14 mouse cellular contexts compared by ENCODE assay signal in the genomic region with DNA sequence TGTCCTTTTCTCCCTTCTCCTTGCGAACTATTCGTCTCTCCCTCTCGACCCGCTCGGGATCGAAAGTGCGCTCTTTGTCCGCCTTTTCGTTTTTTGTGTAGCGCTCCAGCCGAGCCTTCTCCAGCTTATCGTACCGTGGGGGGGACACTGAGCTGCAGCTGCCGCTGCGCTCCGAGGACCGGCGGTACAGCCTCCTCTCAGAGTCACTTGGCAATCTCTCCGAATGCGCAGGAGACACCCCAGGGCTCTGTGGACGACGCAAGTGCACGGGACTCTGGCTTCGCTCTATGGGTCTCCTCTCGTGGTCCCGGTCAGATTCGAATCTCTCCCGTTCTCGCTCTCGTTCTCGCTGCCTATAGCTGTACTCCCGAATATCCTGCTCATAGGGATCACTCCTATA. TPM values are rescaled to one million over a fixed set of nuclear protein-coding genes. Genes with fewer than 3 reads are reported as not detected.
DNase-seq lines count a peak whose midpoint lies in the region; ATAC-seq and TF ChIP-seq lines count a peak whose summit lies in the region.
"Had no signal": no experiment of that assay in that cellular context is flagged by ENCODE, and none has a peak within 500 bp of the region (broad histone marks: within the 10 kb centered on the region; RNA-seq: fewer than 3 reads in every experiment).

No protein-coding gene starts in this region.

- peaks cover 11% of the 10 kb centered on the region for H3K4me1 ChIP-seq in hindbrain, embryonic 15.5 days (replicated peaks)
- 0 out of 2 replicates have a peak, but pooled peaks cover under 1% of the 10 kb centered on the region for H3K4me1 ChIP-seq in hindbrain, embryonic 12.5 days
- peaks cover 3% of the 10 kb centered on the region for H3K4me1 ChIP-seq in spleen, adult 2 months (ENCODE audit: control insufficient read depth, insufficient read depth, insufficient read length)
- H3K4me1 ChIP-seq in forebrain, postnatal 0 days (ENCODE audit: insufficient read depth): no peaks in the 10 kb centered on the region
- H3K4me1 ChIP-seq: embryonic facial prominence, embryonic 12.5 days; heart, embryonic 12.5 days; limb, embryonic 13.5 days had no signal

- no peaks in the 10 kb centered on the region for H3K27me3 ChIP-seq in hindbrain, embryonic 15.5 days
- H3K27me3 ChIP-seq in hindbrain, embryonic 12.5 days: no peaks in the 10 kb centered on the region
- no peaks in the 10 kb centered on the region for H3K27me3 ChIP-seq in spleen, adult 2 months (ENCODE audit: control insufficient read depth, insufficient read depth, low read length)
- no peaks in the 10 kb centered on the region for H3K27me3 ChIP-seq in forebrain, postnatal 0 days (ENCODE audit: insufficient read depth, low read length)
- H3K27me3 ChIP-seq: embryonic facial prominence, embryonic 12.5 days; heart, embryonic 12.5 days; limb, embryonic 13.5 days had no signal

- DNase-seq in spleen, adult 2 months (ENCODE audit: low read depth in 1 of 2, low spot score in 2 of 2): no peak
- DNase-seq in spleen, postnatal 14 days (ENCODE audit: low spot score in 2 of 2): no peak
- no peak for DNase-seq in forebrain, postnatal 0 days
- no peak for DNase-seq in adrenal gland, adult 18-20 months (ENCODE audit: low spot score in 2 of 2)
- no peak for DNase-seq in thymus, postnatal 36 days
- DNase-seq: kidney, adult 18-20 months; lung, postnatal 36 days had no signal

- 88% methylated on average over 32 of the region's 32 CpGs for WGBS in hindbrain, embryonic 15.5 days
- 92% methylated on average over 32 of the region's 32 CpGs for WGBS in hindbrain, embryonic 12.5 days
- WGBS in spleen, adult 2 months: 98% methylated on average over 32 of the region's 32 CpGs
- WGBS in forebrain, postnatal 0 days: 90% methylated on average over 32 of the region's 32 CpGs

- no peak overlapping the region for H3K9ac ChIP-seq in hindbrain, embryonic 15.5 days
- H3K9ac ChIP-seq in hindbrain, embryonic 12.5 days: no peak overlapping the region
- H3K9ac ChIP-seq in forebrain, postnatal 0 days: no peak overlapping the region
- H3K9ac ChIP-seq: embryonic facial prominence, embryonic 12.5 days; heart, embryonic 12.5 days; limb, embryonic 13.5 days had no signal

- no peak for TF ChIP-seq CTCF in spleen, adult 2 months (IDR thresholded peaks at IDR 0.05; ENCODE audit: extremely low read depth, insufficient read depth, insufficient read length, insufficient replicate concordance)
- TF ChIP-seq CTCF in forebrain, postnatal 0 days (IDR thresholded peaks at IDR 0.05; ENCODE audit: low read depth): no peak

- no peak for TF ChIP-seq POLR2A in spleen, adult 2 months (IDR thresholded peaks at IDR 0.05; ENCODE audit: low read depth, low read length)

- peak overlapping the region; percentile 78 for H3K27ac ChIP-seq in hindbrain, embryonic 15.5 days (replicated peaks)
- no peak overlapping the region for H3K27ac ChIP-seq in hindbrain, embryonic 12.5 days
- H3K27ac ChIP-seq in spleen, adult 2 months (ENCODE audit: insufficient read depth, low read length): 0 out of 2 replicates have a peak overlapping the region, but pooled peaks have one; percentile 52
- peak overlapping the region; percentile 73 for H3K27ac ChIP-seq in forebrain, postnatal 0 days (ENCODE audit: low read depth, low read length)

- no peak for ATAC-seq in hindbrain, embryonic 15.5 days (ENCODE audit: low FRiP score, low read depth)
- ATAC-seq in hindbrain, embryonic 12.5 days (ENCODE audit: low FRiP score): no peak
- ATAC-seq in forebrain, postnatal 0 days: no peak

- no peaks in the 10 kb centered on the region for H3K9me3 ChIP-seq in hindbrain, embryonic 15.5 days
- H3K9me3 ChIP-seq in hindbrain, embryonic 12.5 days (replicated peaks): no peaks in the 10 kb centered on the region
- H3K9me3 ChIP-seq in forebrain, postnatal 0 days (ENCODE audit: low read length): no peaks in the 10 kb centered on the region
- H3K9me3 ChIP-seq: embryonic facial prominence, embryonic 12.5 days; limb, embryonic 13.5 days had no signal

- no peak overlapping the region for H3K4me3 ChIP-seq in hindbrain, embryonic 15.5 days
- H3K4me3 ChIP-seq in hindbrain, embryonic 12.5 days: no peak overlapping the region
- H3K4me3 ChIP-seq in spleen, adult 2 months (ENCODE audit: extremely low read depth, insufficient read depth, insufficient read length): no peak overlapping the region
- no peak overlapping the region for H3K4me3 ChIP-seq in forebrain, postnatal 0 days (ENCODE audit: low read depth, low read length)
- H3K4me3 ChIP-seq: embryonic facial prominence, embryonic 12.5 days; heart, embryonic 12.5 days; limb, embryonic 13.5 days; myocyte had no signal

- no peak overlapping the region for H3K4me2 ChIP-seq in hindbrain, embryonic 15.5 days
- H3K4me2 ChIP-seq in hindbrain, embryonic 12.5 days (replicated peaks): no peak overlapping the region
- H3K4me2 ChIP-seq in forebrain, postnatal 0 days (ENCODE audit: low read depth): no peak overlapping the region
- H3K4me2 ChIP-seq: embryonic facial prominence, embryonic 12.5 days; heart, embryonic 12.5 days; limb, embryonic 13.5 days had no signal

- H3K36me3 ChIP-seq in hindbrain, embryonic 15.5 days: peaks cover 76% of the 10 kb centered on the region
- H3K36me3 ChIP-seq in hindbrain, embryonic 12.5 days: peaks cover 97% of the 10 kb centered on the region
- peaks cover 56% of the 10 kb centered on the region for H3K36me3 ChIP-seq in spleen, adult 2 months (ENCODE audit: control insufficient read depth, insufficient read depth, low read length)
- peaks cover 82% of the 10 kb centered on the region for H3K36me3 ChIP-seq in forebrain, postnatal 0 days (ENCODE audit: insufficient read depth)

RNA-seq across cellular contexts. Expression of a gene that starts 34.3 kb away (rescaled TPM):
- polyA plus RNA-seq in hindbrain, embryonic 15.5 days (2015; fragmentation: Nextera tagmentation; extraction: Ambion mirVana): 39.7 and 42.7 TPM in 2 replicates
- 50.7 and 56.6 TPM in 2 replicates for polyA plus RNA-seq in hindbrain, embryonic 12.5 days (2016; fragmentation: Nextera tagmentation; extraction: Ambion mirVana)
- 35.0 and 45.2 TPM in 2 replicates for polyA plus RNA-seq in spleen, adult 2 months (2012; rRNA removed)
- 42.1 and 51.5 TPM in 2 replicates for total RNA-seq in forebrain, postnatal 0 days (2014; rRNA removed)
- 32.8 and 34.8 TPM in 2 replicates for polyA plus RNA-seq in forebrain, postnatal 0 days (2015; fragmentation: Nextera tagmentation; extraction: Ambion mirVana)
- 10 to 100 TPM; 18.6 to 20.5 TPM for total RNA-seq in adrenal gland, adult 18-20 months (2021)

RNA-seq across cellular contexts. Expression of a gene that starts 42.9 kb away (rescaled TPM):
- polyA plus RNA-seq in hindbrain, embryonic 15.5 days (2015; fragmentation: Nextera tagmentation; extraction: Ambion mirVana): 0.39 TPM in 1 of 2 replicates, not detected in the other
- polyA plus RNA-seq in hindbrain, embryonic 12.5 days (2016; fragmentation: Nextera tagmentation; extraction: Ambion mirVana): not detected in 2 replicates
- not detected in 2 replicates for polyA plus RNA-seq in spleen, adult 2 months (2012; rRNA removed)
- total RNA-seq in forebrain, postnatal 0 days (2014; rRNA removed): 2.4 and 4.6 TPM in 2 replicates
- polyA plus RNA-seq in forebrain, postnatal 0 days (2015; fragmentation: Nextera tagmentation; extraction: Ambion mirVana): 0.63 and 0.69 TPM in 2 replicates
- total RNA-seq in adrenal gland, adult 18-20 months (2021): under 1 TPM in 1 of 2 experiments, not detected in 1; 0.35 TPM
- polyA plus RNA-seq: embryonic facial prominence, embryonic 12.5 days; heart, embryonic 12.5 days; limb, embryonic 13.5 days; myocyte had no signal

RNA-seq across cellular contexts. Expression of a gene that starts 58.2 kb away (rescaled TPM):
- not detected in 2 replicates for polyA plus RNA-seq in hindbrain, embryonic 15.5 days (2015; fragmentation: Nextera tagmentation; extraction: Ambion mirVana)
- 0.10 TPM in 1 of 2 replicates, not detected in the other for polyA plus RNA-seq in hindbrain, embryonic 12.5 days (2016; fragmentation: Nextera tagmentation; extraction: Ambion mirVana)
- polyA plus RNA-seq in spleen, adult 2 months (2012; rRNA removed): 2.4 and 2.5 TPM in 2 replicates
- total RNA-seq in forebrain, postnatal 0 days (2014; rRNA removed): not detected in 2 replicates
- polyA plus RNA-seq in forebrain, postnatal 0 days (2015; fragmentation: Nextera tagmentation; extraction: Ambion mirVana): not detected in 2 replicates
- total RNA-seq in adrenal gland, adult 18-20 months (2021): under 1 TPM; 0.20 to 0.86 TPM
- total RNA-seq: layer of hippocampus, adult 18-20 months had no signal
- polyA plus RNA-seq: embryonic facial prominence, embryonic 12.5 days had no signal

RNA-seq across cellular contexts. Expression of a gene that starts 59.6 kb away (rescaled TPM):
- 15.3 and 17.1 TPM in 2 replicates for polyA plus RNA-seq in hindbrain, embryonic 15.5 days (2015; fragmentation: Nextera tagmentation; extraction: Ambion mirVana)
- 21.7 and 23.7 TPM in 2 replicates for polyA plus RNA-seq in hindbrain, embryonic 12.5 days (2016; fragmentation: Nextera tagmentation; extraction: Ambion mirVana)
- 28.2 and 34.1 TPM in 2 replicates for polyA plus RNA-seq in spleen, adult 2 months (2012; rRNA removed)
- 21.7 and 24.7 TPM in 2 replicates for total RNA-seq in forebrain, postnatal 0 days (2014; rRNA removed)
- 6.0 and 10.7 TPM in 2 replicates for polyA plus RNA-seq in forebrain, postnatal 0 days (2015; fragmentation: Nextera tagmentation; extraction: Ambion mirVana)
- 10 to 100 TPM; 49.4 to 53.7 TPM for total RNA-seq in adrenal gland, adult 18-20 months (2021)
